Mouse (Mus musculus) neural tube, embryonic 12.5 days (tissue): ENCODE measurements at regions not wholly inside any gene's neighbourhood (a gene's known extent, or its start where the extent isn't known, plus 50 kb on each side); places are given as distances from the start of the nearest gene placed in this dataset.

Experiments used
- ATAC-seq: fragments of 200-750 bp; cut with Nextera tagmentation; 2 replicates; pipeline ENCODE4 v1.8.0; 2017; ENCODE audit warnings: low read depth, mild to moderate bottlenecking, moderate TSS enrichment, moderate library complexity; ENCODE audit not compliant: low FRiP score
- H3K27ac ChIP-seq: fragments of 300-500 bp; sonication (generic); 2 replicates; pipeline ENCODE4 v1.5.1; 2016
- H3K27me3 ChIP-seq: fragments of 300-500 bp; sonication (generic); replicated peaks from 2 replicates; pipeline ENCODE4 v1.6.1; 2016; ENCODE audit warnings: mild to moderate bottlenecking
- H3K36me3 ChIP-seq: fragments of 300-500 bp; sonication (generic); 2 replicates; pipeline ENCODE4 v1.6.1; 2016; ENCODE audit warnings: mild to moderate bottlenecking
- H3K4me1 ChIP-seq: fragments of 300-500 bp; sonication (generic); 2 replicates; pipeline ENCODE4 v1.6.1; 2016
- H3K4me2 ChIP-seq: fragments of 300-500 bp; sonication (generic); replicated peaks from 2 replicates; pipeline ENCODE4 v1.6.1; 2016; ENCODE audit warnings: mild to moderate bottlenecking
- H3K4me3 ChIP-seq: fragments of 300-500 bp; sonication (generic); 2 replicates; pipeline ENCODE4 v1.5.1; 2016
- H3K9ac ChIP-seq: fragments of 300-500 bp; sonication (generic); 2 replicates; pipeline ENCODE4 v1.6.1; 2016; ENCODE audit warnings: mild to moderate bottlenecking
- H3K9me3 ChIP-seq: fragments of 300-500 bp; sonication (generic); 2 replicates; pipeline ENCODE4 v1.6.1; 2016; ENCODE audit warnings: mild to moderate bottlenecking
- WGBS: fragments of 180-500 bp; shearing (Covaris S2); methylation state at CpG from one replicate; pipeline ENCODE4 v1.1.7; 2016; 5-methylcytosine and 5-hydroxymethylcytosine counted together

- no peak overlapping the region for H3K9ac ChIP-seq
- H3K4me2 ChIP-seq: no peak overlapping the region
- no peaks in the 10 kb centered on the region for H3K9me3 ChIP-seq
- H3K27ac ChIP-seq: no peak overlapping the region
- H3K27me3 ChIP-seq: no peaks in the 10 kb centered on the region
- no peak overlapping the region for H3K4me3 ChIP-seq
- H3K36me3 ChIP-seq: no peaks in the 10 kb centered on the region
- WGBS: 91% methylated on average over 2 of the region's 2 CpGs
- H3K4me1 ChIP-seq: no peaks in the 10 kb centered on the region
- no peak for ATAC-seq
Measured at GRCm38 (mm10) chrX:9738904-9739303, 76.1 kb upstream of the Dynlt3 start.

GRCm38 (mm10) chrX:9742518-9742917 is 79.7 kb upstream of the Dynlt3 start:
- Histone ChIP-seq H3K27me3 (no peaks in the 10 kb centered on the region), H3K4me2 (no peak overlapping the region), H3K4me3 (no peak overlapping the region), H3K4me1 (no peaks in the 10 kb centered on the region), H3K36me3 (no peaks in the 10 kb centered on the region), H3K9ac (no peak overlapping the region), H3K27ac (no peak overlapping the region), H3K9me3 (no peaks in the 10 kb centered on the region)
- WGBS: 81% methylated on average over 3 of the region's 3 CpGs
- ATAC-seq: no peak

DNA sequence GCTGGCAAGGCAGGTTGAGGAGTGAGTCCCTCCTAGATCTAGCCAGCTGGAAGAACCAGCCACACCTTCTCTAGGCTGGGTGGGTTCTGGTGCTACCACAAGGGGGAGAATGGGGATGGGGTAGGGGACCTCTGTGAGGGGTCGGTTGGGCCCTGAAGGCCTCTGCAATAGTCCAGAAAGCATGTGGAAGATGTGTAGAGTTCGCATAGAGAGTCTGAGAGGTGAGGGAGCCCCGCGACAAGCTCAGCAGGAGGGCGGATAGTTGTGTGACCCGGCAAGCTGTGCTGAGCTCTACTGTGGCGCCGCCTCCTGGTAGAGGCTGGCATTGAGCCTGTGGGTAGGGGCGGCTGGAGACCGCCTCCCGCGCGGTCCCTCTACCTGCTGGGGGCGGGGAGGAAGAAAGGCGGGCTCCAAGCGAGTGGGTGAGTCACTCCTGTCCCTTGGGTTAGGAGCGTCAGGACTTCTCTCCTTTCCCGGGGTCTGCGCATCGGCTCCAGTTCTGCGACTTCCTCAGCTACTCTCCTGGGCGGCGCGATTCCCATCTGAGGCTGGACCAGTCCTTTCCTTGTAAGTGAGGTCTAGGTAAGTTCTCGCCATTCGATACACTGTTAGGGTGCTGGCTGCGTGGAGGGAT is 84.6 kb upstream of the Dynlt3 start:
- no peak overlapping the region for H3K27ac ChIP-seq
- H3K4me3 ChIP-seq: peak overlapping the region; percentile 29
- ATAC-seq: peak; percentile 63; the same call in 1 of the 2 replicates
- H3K9ac ChIP-seq: no peak overlapping the region
- 15% methylated on average over 27 of the region's 27 CpGs for WGBS
- no peaks in the 10 kb centered on the region for H3K36me3 ChIP-seq
- peak overlapping the region; percentile 55 for H3K4me2 ChIP-seq
- H3K4me1 ChIP-seq: no peaks in the 10 kb centered on the region
- no peaks in the 10 kb centered on the region for H3K9me3 ChIP-seq
- H3K27me3 ChIP-seq: no peaks in the 10 kb centered on the region

DNA sequence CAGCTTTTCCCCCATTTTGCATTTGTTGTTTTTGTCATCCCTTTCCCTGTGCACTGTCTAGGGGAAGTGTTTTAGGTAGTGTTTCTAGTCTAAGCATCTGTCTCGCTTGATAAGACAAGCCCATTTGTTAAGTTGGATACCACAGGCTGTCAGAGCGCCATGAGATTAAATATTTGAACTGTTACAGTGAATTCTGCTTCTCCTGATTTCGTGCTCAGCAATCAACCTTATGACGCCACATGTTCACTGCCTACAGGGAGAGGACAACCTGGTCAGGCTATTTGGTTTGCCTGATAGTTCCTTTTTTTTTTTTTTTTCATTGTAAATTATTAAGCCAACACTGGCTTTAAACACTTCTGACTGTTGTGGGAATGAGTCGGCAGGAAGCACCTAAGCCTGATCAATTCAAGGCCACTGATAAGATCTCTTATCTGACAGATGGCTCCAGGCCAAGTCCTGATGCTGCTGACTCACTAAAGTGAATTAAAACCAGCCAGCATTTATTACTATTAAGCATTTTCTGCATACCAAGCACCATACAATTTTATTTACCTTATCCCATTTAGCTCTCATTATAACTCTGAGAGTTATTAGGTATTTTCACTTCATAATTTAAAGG is 90.3 kb upstream of the Dynlt3 start:
- no peak for ATAC-seq
- Histone ChIP-seq H3K4me3 (no peak overlapping the region), H3K9ac (no peak overlapping the region), H3K4me1 (no peaks in the 10 kb centered on the region), H3K4me2 (no peak overlapping the region), H3K27ac (no peak overlapping the region), H3K27me3 (no peaks in the 10 kb centered on the region), H3K9me3 (no peaks in the 10 kb centered on the region), H3K36me3 (no peaks in the 10 kb centered on the region)
- 84% methylated on average over 5 of the region's 5 CpGs for whole genome bisulfite sequencing

DNA sequence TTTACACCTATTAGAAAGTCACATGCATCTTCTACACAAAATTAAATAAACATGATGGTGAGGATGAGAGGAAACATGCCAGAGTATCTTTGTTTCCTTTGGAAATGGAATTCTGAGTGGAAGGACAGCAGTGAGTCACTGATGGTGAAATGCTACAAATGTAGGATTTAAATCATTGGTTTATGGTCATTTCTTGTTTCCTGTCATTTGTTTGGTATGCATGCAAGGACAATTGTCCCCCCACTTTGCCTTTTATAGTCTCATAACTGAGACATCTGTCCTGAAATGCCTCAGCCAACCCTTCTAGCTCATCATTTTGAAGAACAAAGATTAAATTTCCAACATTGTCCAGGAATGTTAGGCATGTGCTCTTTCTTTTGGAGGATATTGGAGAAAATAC is 77.2 kb upstream of the Hypm start:
- no peaks in the 10 kb centered on the region for H3K4me1 ChIP-seq
- no peak for ATAC-seq
- no peak overlapping the region for H3K4me2 ChIP-seq
- no peaks in the 10 kb centered on the region for H3K27me3 ChIP-seq
- H3K36me3 ChIP-seq: no peaks in the 10 kb centered on the region
- no peak overlapping the region for H3K9ac ChIP-seq
- H3K9me3 ChIP-seq: no peaks in the 10 kb centered on the region
- no peak overlapping the region for H3K4me3 ChIP-seq
- H3K27ac ChIP-seq: no peak overlapping the region

DNA sequence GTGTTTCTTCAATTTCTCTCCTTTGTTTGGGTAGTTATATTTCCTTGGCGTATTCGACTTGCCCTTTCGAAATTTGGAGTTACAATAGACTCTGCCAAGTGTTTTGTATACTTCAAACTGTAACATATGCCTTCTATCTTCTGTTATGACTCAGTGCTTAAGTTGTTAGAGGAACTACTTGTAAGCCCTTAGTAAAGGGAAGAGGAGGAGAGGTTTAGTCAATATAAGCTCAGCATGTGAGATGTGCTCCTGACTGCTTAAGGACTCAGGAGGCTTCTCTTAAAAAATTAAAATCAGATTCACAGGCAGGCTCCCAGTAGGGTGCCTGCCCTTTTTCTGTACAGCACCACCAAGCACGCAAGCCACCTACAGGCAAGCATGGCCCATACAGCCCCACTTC is 69.2 kb upstream of the Hypm start:
- 83% methylated on average over 4 of the region's 4 CpGs for WGBS
- H3K9me3 ChIP-seq: no peaks in the 10 kb centered on the region
- no peak for ATAC-seq
- H3K27me3 ChIP-seq: no peaks in the 10 kb centered on the region
- H3K36me3 ChIP-seq: no peaks in the 10 kb centered on the region
- H3K4me1 ChIP-seq: no peaks in the 10 kb centered on the region
- H3K4me2 ChIP-seq: no peak overlapping the region
- no peak overlapping the region for H3K4me3 ChIP-seq
- H3K27ac ChIP-seq: no peak overlapping the region
- H3K9ac ChIP-seq: no peak overlapping the region

- no peak overlapping the region for H3K4me2 ChIP-seq
- no peak for ATAC-seq
- no peak overlapping the region for H3K27ac ChIP-seq
- H3K9ac ChIP-seq: no peak overlapping the region
- no peaks in the 10 kb centered on the region for H3K9me3 ChIP-seq
- WGBS: 53% methylated on average over 3 of the region's 3 CpGs
- H3K36me3 ChIP-seq: no peaks in the 10 kb centered on the region
- no peaks in the 10 kb centered on the region for H3K4me1 ChIP-seq
- no peak overlapping the region for H3K4me3 ChIP-seq
- no peaks in the 10 kb centered on the region for H3K27me3 ChIP-seq
Measured at GRCm38 (mm10) chrX:9789542-9789941, 57.2 kb upstream of the Hypm start.
